Mouse (Mus musculus) neural tube, embryonic 10.5 days (tissue): ENCODE data around the gene Zfp575.

Source experiments
- DNase-seq: peaks from one replicate; pipeline ENCODE4 v3.0.0-alpha.2; 2017; ENCODE audit warnings: low spot score; ENCODE audit errors: extremely low spot score

The Zfp575 gene

DNA sequence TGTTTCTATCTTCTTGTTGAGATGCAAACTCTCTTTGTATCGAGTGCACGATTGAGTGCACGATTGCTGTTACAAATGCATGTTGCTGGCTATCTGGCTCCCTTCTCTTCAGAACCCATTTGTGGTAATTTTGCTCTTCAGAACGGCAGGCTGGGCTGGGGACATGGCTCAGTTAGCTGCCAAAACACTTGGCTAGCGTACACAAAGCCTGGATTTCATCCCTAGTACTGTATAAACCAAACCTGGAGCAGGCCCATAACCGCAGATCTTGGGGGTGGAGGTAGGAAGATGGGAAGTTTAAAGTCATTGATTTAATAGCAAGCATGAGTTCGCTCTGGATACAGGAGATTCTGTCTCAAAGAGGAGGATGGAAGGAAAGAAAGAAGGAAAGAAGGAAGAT lies 18.1 kb upstream of the Zfp575 start:
- no peak for DNase-seq

DNA sequence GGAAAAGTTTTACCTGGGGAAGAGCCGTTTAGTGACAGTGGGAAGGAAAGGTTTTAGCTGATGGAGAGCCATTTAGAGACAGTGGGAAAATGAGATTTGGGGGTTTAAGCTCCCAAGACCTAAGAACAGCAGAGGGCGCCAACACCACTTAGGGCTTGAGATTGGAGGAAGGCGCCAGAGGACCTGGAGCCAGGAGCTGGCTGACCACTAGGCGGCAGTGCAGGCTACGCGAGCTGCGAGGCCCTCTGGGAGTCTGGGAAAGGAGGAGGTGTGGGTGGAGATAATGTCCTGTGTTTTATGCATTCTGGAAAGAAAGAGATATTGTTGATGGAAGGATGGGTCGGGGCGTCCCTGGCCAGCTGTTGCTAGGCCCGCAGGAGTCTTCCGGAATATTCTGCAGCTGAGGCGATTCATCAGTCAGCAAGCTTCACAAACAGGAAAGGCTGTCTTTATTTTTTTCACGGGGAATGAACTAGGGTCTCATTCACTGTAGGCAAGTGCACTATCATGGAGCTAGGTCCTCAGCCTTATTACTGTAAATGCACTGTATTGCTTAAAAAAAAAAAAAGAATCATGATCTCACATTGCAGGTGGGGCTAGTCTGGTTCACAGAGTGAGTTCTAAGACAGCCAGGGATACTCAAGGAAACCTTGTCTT lies 13.6 kb upstream of the Zfp575 start:
- peak; percentile 94 for DNase-seq

DNA sequence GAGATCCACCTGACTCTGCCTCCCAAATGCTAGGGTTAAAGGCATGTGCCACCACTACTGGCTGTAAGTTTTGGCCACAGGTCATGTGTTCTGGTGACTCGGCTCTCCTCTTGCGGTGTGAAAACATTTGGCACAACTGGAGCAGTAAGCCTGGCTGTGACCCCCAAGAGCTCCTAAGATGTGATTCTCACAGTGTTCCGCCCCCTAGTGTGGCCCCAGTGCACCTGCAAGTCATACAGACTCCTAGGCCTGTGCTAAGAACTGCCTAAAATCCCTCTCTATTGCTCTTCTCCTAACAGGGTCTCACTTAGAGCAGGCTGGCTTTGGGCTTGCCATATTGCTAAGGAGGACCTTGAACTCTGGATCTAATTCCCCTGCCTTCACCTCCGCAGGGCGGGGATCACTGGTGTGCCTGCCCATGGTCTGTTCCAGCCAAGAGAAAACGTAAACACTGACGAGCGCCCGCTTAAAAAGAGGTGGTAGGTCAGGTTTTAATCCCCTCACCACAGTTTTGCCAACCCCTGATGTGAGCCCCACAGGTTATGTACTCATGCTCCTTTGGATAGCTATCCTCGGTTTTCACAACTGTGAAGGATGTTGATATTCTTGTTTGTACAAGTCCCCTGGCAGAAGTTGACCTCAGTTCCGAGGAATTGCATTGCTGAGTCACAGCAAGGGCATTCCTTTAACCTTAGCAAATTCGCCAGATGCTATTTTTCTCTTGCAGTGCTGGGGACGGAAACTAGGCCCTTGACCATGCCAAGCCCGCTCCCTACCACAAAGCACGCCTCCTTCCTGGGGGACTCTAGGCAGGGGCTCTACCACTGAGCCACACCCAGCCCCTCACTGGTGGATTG lies 12.0 kb upstream of the Zfp575 start:
- no peak for DNase-seq

DNA sequence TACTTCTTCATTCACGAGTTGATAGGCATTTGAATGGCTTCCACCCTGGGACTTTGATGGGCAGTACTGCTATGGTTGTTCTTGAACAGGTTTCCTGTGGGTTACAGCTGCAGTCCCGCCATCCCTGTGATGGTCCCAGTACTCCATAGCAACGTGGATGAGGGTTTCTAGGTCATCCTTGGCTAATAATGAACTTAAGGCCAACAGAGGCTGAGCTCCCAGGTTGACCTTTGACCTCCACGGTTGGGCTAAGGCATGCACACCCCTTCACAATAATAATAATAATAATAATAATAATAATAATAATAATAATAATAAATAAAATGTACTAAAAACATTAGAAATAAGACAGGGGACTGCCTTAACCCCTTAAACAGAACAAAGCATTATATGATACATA lies 10.7 kb upstream of the Zfp575 start:
- DNase-seq, result no peak

DNA sequence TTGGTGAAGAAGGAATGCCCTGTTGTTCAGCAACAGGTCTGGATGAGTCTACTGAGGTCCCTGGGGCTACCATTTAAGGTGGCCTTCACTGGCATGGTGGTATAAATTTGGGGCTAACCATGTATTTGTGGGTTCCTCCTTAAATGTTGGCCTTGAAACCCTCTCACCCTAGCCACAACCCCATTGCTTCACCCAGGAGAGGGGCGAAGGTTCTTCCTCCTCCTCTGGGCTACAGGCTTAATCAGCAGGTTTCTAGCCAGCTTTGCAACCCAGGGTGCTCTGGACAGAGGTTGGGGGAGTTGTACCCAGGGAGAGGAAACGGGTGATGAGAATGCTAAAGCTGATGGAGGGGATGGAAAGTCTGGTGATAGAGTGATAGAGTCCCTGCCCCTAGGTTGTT lies 8.0 kb upstream of the Zfp575 start:
- no peak for DNase-seq

DNA sequence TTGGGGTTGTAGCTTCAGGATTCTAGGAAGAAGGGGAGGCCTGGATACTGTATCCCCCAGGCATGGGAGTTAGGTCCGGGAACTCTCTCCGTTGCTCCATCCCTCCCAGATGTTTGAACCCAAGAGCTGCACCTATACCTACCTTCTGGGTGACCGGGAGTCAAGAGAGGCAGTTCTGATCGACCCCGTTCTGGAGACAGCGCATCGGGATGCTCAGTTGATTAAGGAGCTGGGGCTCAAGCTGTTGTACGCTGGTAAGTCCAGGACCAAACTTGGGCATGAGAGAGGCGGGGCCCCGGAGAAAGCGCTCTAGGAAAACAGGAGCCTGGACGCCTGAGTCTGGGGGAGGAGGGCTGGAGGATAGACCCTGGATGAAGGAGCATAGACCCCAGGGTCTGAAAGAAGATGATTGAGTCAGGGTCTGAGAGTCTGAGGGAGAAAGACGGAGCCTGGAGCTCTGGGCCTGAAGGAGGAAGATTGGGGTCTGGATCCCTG lies 6.9 kb upstream of the Zfp575 start:
- DNase-seq, result peak; percentile 54

DNA sequence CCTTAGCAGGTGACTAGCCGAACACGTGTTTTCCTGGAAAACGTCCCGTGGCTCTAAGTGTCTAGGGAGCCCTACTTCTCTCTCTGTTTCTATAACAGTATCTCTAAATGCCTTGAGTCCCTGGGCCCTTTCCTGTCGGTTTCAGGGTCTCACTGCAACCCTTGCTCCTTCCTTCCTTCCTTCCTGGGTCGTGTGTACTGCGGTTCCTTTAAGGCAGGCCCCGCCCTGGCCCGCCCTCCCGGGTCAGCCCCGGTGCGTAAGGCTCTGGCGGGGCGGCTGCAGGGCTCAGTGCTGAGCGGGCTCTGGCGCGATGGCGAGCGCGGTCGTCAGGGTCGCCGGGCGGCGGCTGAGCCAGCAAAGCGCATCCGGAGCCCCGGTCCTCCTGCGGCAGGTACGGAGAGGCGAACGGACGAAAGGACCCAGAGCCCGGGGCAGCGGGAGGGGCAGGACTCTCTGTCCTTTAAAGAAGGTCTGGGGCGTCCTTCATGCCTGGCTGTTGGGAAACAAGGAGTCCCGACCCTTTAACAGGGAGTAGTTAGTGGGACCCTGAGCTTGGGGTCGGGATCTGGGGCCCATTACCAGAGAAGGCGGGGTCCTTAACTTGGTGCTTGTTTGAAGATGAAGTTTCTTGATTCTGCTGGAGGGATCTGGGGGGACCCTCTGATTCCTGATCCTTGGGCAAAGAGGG lies 6.3 kb upstream of the Zfp575 start:
- peak; percentile 80 for DNase-seq

DNA sequence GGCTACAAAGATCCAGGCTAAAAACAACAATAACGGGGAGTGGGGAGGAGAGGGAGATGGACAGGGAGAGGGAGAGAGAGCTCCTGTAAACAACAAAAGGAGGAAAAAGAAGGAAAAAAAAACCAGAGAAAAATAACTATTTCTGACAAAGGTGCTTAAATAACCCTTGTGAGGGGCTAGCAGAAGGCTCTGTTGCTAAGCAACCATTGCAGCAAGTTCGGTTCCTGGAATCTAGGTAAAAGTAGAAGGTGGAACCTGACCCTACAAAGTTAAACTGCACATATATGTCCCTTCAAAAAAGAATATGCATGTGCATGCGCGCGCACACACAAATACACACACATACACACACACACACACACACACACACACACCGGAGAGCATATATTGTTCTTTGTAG lies 5.3 kb upstream of the Zfp575 start:
- DNase-seq, result no peak

DNA sequence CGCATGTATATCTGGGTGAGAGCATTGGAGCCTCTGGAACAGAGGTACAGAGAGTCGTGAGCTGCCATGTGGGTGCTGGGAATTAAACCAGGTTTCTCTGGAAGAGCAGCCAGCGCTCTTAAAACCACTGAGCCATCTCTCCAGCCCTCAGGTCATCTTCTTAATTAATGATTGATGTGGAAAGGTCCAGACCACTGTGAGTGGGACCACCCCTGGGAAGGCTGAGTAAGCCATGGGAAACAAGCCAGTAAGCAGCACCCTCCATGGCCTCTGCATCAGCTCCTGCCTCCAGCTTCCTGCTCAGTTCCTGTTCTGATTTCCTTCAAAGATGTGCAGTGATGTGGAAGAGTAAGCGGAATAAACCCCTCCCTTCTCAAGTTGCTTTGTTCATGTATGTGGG lies 4.7 kb upstream of the Zfp575 start:
- DNase-seq, result no peak

DNA sequence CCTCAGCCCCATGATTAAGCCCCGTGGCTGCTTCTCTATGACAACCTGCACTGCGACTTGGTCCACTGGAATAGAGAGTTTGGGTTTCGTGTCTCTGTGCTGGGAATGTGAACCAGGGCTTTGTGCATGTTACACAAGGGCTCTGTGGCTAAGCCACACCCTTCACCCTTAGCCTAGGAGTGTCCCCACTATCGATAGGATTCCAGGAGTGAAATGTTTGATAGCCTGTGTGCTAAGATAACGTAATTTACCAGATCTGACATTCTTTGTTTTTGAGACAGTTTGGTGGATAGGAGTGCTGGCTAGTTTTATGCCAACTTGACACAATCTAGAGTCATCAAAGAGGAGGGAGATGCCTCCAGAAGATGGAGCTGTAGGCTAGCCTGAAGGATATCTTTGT lies 4.3 kb upstream of the Zfp575 start:
- DNase-seq, result no peak

DNA sequence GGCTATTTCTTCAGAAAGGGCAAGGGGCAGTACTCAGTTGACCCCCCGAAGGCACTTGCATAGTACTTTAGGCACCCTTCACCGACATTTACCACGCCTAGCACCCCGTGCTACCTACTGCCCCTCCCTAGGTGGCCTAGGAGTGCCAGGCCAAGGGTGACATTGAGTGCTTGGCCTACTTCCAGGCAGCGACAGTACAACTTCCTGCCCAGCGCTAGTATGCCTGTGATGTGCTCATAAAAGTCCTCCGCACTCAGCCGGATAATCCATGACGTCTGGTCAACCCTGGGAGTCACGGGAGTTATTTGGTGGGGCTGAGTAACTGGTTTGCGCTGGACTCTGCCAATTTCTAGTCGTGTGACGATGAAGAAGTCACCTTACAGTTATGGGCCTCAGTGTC lies 895 bp upstream of the Zfp575 start:
- DNase-seq, result no peak

DNA sequence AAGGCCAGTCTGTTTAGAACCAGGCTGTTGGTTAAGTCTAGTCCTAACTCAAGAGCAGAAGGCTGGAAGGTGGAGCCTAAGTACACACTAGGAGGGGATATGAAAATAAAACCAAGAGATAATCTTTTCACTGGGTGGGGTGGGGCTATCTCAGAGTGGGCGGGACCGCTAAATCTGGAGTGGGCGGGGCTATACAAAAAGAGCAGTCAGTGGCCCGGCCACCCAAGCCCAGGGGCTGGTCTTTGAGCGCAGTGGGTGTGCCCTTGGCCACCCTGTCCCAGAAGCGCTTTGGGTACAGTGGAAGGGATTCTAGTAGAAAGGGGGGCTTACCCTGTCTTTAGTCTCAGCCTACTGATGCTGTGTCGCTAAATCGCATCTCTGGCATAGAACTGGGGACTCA lies 613 bp downstream of the Zfp575 start:
- DNase-seq, result no peak

DNA sequence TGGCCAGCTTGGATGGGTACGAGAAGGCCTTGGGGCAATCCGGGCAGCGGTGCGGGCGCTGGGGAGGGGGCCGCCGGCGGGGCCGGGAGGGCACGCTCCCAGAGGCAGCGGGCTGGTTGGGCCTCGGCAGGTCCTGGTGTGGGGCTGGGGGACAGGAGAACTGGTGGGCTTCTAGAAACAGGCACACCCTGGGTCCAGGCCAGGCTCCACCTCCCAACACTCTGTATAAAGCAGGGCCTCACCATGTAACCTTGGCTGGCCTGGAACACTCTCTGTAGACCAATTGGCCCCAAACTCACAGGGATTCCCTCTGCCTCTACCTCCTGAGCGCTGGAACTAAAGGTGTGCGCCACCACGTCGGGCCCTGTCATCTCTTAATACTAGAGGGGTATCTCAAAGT lies 1.4 kb downstream of the Zfp575 start:
- no peak for DNase-seq

DNA sequence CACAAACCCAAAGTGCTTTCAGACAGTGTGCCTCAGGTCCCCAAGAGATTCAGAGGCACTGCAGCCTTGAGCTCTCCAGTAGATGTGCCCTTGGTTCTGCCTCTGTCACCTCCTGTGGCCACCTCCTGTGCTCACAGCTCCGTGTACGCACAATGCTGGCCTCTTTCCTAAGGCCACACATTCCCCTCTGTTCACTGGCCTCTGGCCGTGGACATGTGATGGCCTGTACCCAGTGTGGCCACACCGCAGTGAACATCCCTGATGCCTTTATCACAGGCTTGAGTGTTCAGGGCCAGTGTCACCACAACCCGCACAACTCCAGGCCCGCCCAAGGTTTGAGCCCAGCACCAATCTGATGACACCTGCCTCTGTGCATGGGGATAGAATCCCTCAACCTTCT lies 2.6 kb downstream of the Zfp575 start:
- DNase-seq, result no peak

DNA sequence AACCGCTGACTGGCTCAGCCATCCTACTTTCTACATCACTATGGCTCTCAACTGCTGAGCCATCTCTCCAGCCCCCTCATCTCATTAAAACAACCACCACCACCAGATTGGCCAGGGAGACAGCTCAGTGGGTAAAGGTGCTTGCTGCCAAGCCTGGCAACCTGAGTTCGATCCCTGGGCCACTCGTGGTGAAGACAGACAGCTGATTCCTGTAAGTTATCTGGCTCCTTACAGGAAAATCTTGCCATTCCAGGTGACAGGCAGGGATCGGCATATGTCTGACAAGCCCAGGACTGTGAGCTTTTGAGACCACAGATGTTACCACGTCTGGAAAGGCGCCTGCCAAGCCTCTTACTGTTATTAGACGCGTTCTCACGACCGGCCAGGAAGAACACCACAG lies 9.6 kb downstream of the Zfp575 start:
- no peak for DNase-seq

DNA sequence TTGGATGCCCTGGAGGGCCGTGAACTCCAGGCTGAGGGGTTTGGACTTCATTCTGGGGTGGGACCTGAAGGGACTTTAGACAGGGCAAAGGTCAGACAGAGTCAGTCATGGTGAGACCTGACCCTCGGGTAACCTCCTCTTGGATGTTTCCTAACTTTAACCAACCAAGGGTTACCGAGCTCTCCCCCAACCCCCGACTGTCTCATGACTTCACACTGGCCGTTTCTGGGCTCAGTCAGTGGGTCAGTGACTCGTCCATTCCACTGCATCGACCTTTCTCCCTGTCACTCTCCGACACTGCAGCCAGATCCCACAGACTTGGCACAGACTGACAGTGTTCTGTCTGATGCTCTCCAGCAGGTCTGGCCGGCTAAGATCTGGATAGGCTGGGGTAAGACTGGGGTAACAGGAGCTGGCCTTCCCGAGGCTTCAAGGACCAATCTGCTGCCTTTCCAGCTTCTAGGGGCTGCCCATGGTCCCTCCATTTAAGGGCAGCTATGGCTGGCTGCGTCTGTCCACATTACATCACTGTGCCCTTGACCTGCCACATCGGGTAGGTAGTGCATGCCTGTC lies 13.1 kb downstream of the Zfp575 start:
- DNase-seq, result no peak

DNA sequence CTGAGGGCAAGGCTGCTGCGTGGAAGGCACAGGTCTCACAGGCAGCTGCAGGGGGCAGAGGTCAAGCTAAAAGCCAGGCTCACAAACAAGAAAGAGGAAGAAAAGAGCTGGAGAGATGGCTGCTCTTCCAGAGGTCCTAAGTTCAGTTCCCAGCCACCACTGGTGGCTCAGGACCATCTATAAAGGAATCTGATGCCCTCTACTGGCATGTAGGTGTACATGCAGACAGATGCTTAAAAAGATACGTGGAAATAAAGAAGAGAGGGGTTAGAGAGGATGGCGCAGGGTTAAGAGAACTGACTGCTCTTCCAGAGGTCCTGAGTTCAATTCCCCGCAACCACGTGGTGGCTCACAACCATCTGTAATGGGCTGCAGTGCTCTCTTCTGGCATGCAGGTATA lies 15.0 kb downstream of the Zfp575 start:
- no peak for DNase-seq

DNA sequence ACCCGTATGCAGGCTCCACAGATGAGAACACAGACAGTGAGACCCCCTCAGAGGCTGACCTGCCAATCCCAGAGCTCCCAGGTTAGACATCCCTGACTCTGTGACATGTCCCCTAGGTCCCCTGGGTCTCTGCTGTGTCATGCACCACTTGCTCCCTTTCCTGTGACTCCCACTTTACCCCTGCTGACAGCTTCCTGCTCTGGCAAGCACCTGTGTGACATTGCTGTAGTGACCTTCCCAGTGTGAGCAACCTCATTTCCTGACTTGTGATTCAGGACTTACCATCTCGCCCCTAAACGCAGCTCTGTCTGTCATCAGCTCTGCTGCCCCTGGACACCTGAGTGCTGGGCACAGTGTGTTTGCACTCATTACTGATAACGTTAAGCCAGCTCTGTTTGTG lies 16.4 kb downstream of the Zfp575 start:
- no peak for DNase-seq

DNA sequence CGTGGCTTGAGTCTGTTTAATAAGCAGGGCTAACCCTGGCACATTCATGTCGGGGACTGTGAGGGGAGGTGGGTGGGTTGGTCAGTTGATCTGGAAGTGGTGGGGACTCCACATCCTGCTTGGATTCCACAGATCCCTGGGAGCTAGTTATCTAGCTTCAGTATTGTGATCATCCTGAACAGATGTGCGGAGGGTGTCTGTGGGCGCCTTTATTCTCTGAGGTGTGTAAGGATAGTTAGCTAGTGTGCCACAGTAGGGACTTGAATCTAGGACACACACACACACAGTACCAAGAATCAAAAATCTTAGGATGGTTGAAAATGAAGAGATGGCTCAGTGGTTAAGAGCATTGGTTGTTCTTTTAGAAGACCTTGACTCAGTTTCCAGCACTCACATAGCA lies 18.9 kb downstream of the Zfp575 start:
- DNase-seq, result no peak

DNA sequence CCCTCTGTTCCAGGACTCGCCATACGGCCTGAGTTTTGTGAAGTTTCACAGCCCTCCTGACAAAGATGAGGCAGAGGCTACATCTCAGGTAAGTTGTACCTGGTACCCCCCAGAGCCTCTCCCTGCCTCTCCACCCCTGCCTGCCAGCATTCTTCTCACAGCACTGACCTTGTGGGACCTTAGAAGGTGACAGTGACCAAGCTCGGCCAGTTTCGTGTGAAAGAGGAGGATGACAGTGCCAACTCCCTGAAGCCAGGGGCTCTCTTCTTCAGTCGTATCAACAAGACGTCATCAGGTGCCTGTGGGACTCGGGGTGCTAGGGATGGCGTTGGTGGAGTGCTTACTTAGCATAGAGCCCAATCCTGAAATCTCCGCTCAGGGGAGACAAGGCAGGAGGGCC lies 21.2 kb downstream of the Zfp575 start:
- DNase-seq, result no peak

DNA sequence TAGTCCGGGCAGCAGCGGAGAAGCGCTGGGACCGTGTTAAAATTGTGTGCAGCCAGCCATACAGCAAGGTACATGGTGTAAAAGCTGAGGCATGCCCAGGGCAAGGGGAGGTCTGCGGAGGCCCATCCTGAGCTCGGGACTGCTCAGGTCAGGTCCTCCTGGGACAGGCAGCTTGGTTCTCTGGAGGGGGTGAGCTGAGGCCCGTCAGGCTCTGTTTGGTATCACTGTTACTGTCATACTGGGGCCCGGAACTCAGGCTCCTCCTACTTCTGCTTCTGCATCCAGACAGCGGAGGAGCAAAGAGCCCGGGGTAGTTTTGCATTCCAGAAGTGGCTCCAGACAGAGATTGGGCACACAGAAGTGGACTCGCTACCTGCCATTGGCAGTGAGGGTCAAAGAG lies 21.8 kb downstream of the Zfp575 start:
- DNase-seq, result no peak
